In the genomic region with DNA sequence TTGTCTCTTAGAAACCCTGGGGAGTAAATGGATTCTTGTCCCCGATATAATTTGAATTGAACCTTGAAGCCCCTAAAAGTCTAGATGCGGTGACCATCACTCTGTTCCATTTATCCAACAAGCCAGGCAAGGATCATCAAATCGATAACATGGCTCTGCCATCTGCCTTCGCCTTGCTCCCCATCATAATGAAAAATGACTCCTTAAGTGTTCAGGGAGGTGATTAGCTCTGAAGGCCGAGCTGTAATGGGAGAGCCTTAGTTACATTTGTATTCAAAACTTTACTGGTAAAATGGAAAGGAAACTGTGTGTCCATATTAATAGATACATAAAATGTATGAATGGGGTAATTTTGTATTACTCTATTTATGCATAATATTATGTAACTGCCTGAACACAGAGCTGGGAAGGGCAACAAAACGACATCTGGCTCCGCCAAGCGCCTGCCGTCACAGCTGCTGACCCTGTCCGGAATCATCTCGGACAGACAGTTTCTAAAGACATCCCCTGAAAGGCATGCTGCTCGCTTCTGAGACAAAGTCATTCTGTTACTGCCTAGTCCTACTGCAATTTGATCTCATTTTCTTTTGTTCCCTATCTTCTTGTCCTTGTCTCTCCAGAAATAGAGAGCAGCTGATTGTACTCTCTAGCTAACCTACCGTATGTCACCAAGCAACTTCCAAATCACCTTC, we compare ENCODE assay signal across 24 mouse cellular contexts.
DNase-seq lines count a peak whose midpoint lies in the region; ATAC-seq lines count a peak whose summit lies in the region.
"Had no signal": no experiment of that assay in that cellular context is flagged by ENCODE, and none has a peak within 500 bp of the region (broad histone marks: within the 10 kb centered on the region; RNA-seq: fewer than 3 reads in every experiment).

No protein-coding gene starts in this region.

- 65% methylated on average over 13 of the region's 13 CpGs for WGBS in hindbrain, embryonic 10.5 days
- WGBS in hindbrain, embryonic 16.5 days: 46% methylated on average over 13 of the region's 13 CpGs
- WGBS in midbrain, embryonic 12.5 days: 61% methylated on average over 13 of the region's 13 CpGs
- 44% methylated on average over 13 of the region's 13 CpGs for WGBS in midbrain, embryonic 16.5 days

- no peaks in the 10 kb centered on the region for H3K36me3 ChIP-seq in hindbrain, embryonic 10.5 days
- no peaks in the 10 kb centered on the region for H3K36me3 ChIP-seq in hindbrain, embryonic 16.5 days (ENCODE audit: control insufficient read depth, insufficient read depth, low read length)
- H3K36me3 ChIP-seq in midbrain, embryonic 12.5 days: no peaks in the 10 kb centered on the region
- no peaks in the 10 kb centered on the region for H3K36me3 ChIP-seq in midbrain, embryonic 16.5 days (ENCODE audit: control insufficient read depth, insufficient read depth, low read length)
- H3K36me3 ChIP-seq: embryonic facial prominence, embryonic 15.5 days; G1E; heart, embryonic 12.5 days; limb, embryonic 13.5 days; liver, embryonic 12.5 days had no signal

- no peak overlapping the region for H3K4me2 ChIP-seq in hindbrain, embryonic 16.5 days (ENCODE audit: low read length)
- no peak overlapping the region for H3K4me2 ChIP-seq in midbrain, embryonic 12.5 days (replicated peaks)
- no peak overlapping the region for H3K4me2 ChIP-seq in midbrain, embryonic 16.5 days (ENCODE audit: low read length)
- H3K4me2 ChIP-seq: embryonic facial prominence, embryonic 15.5 days; heart, embryonic 12.5 days; limb, embryonic 13.5 days; liver, embryonic 12.5 days had no signal

- H3K27me3 ChIP-seq in hindbrain, embryonic 10.5 days (ENCODE audit: insufficient read depth, poor library complexity, severe bottlenecking): no peaks in the 10 kb centered on the region
- H3K27me3 ChIP-seq in hindbrain, embryonic 16.5 days (replicated peaks; ENCODE audit: control insufficient read depth, insufficient read depth, low read length): no peaks in the 10 kb centered on the region
- no peaks in the 10 kb centered on the region for H3K27me3 ChIP-seq in midbrain, embryonic 12.5 days
- no peaks in the 10 kb centered on the region for H3K27me3 ChIP-seq in midbrain, embryonic 16.5 days (ENCODE audit: control insufficient read depth, insufficient read depth, low read depth, low read length)
- H3K27me3 ChIP-seq: CH12.LX; embryonic facial prominence, embryonic 15.5 days; heart, embryonic 12.5 days; limb, embryonic 13.5 days; liver, embryonic 12.5 days; Patski had no signal

- no peak overlapping the region for H3K9ac ChIP-seq in hindbrain, embryonic 16.5 days (ENCODE audit: low read depth, low read length)
- no peak overlapping the region for H3K9ac ChIP-seq in midbrain, embryonic 12.5 days (replicated peaks)
- H3K9ac ChIP-seq in midbrain, embryonic 16.5 days (ENCODE audit: low read depth, low read length): no peak overlapping the region
- H3K9ac ChIP-seq: embryonic facial prominence, embryonic 15.5 days; heart, embryonic 12.5 days; limb, embryonic 13.5 days; liver, embryonic 12.5 days had no signal

- ATAC-seq in hindbrain, embryonic 16.5 days: no peak
- no peak for ATAC-seq in midbrain, embryonic 12.5 days (ENCODE audit: low FRiP score, low read depth)
- ATAC-seq in midbrain, embryonic 16.5 days: no peak
- ATAC-seq: forebrain, embryonic 14.5 days; intestine, postnatal 0 days; liver, embryonic 12.5 days; Patski had no signal

- DNase-seq in hindbrain, embryonic 10.5 days (ENCODE audit: low spot score): peak; percentile 20
- peak; percentile 34 for DNase-seq in mesoderm, embryonic 11.5 days (ENCODE audit: low read depth, low spot score)
- DNase-seq in adrenal gland, adult 2 months: no peak
- no peak for DNase-seq in adrenal gland, adult 8-10 months
- DNase-seq: B cell, adult 2 months; cerebellum, adult 18-20 months; cerebellum, postnatal 14 days; embryo, embryonic 11 days; gastrocnemius, adult 2 months; heart, postnatal 14 days; kidney, postnatal 36 days; lung, adult 2 months had no signal

- no peak overlapping the region for H3K4me3 ChIP-seq in hindbrain, embryonic 10.5 days
- no peak overlapping the region for H3K4me3 ChIP-seq in hindbrain, embryonic 16.5 days (ENCODE audit: low read length)
- no peak overlapping the region for H3K4me3 ChIP-seq in midbrain, embryonic 12.5 days
- H3K4me3 ChIP-seq in midbrain, embryonic 16.5 days (ENCODE audit: low read depth, low read length): no peak overlapping the region
- H3K4me3 ChIP-seq: embryonic facial prominence, embryonic 15.5 days; gastrocnemius, adult 2 months; heart, embryonic 12.5 days; limb, embryonic 13.5 days; liver, embryonic 12.5 days had no signal

- H3K9me3 ChIP-seq in hindbrain, embryonic 10.5 days: no peaks in the 10 kb centered on the region
- no peaks in the 10 kb centered on the region for H3K9me3 ChIP-seq in hindbrain, embryonic 16.5 days (ENCODE audit: control insufficient read depth, low read length)
- H3K9me3 ChIP-seq in midbrain, embryonic 12.5 days: no peaks in the 10 kb centered on the region
- no peaks in the 10 kb centered on the region for H3K9me3 ChIP-seq in midbrain, embryonic 16.5 days (replicated peaks; ENCODE audit: control insufficient read depth, low read length, poor library complexity, severe bottlenecking)
- H3K9me3 ChIP-seq: embryonic facial prominence, embryonic 15.5 days; heart, embryonic 12.5 days; limb, embryonic 13.5 days; liver, embryonic 12.5 days had no signal

- H3K27ac ChIP-seq in hindbrain, embryonic 10.5 days: peak overlapping the region; percentile 76
- H3K27ac ChIP-seq in hindbrain, embryonic 16.5 days (ENCODE audit: low read depth, low read length): no peak overlapping the region
- H3K27ac ChIP-seq in midbrain, embryonic 12.5 days (replicated peaks): 0 out of 2 replicates have a peak overlapping the region, but pooled peaks have one; percentile 20
- no peak overlapping the region for H3K27ac ChIP-seq in midbrain, embryonic 16.5 days (ENCODE audit: low read length)
- H3K27ac ChIP-seq: embryonic facial prominence, embryonic 15.5 days; gastrocnemius, adult 2 months; limb, embryonic 13.5 days; liver, embryonic 12.5 days had no signal

- H3K4me1 ChIP-seq in hindbrain, embryonic 10.5 days (replicated peaks): peaks cover 25% of the 10 kb centered on the region
- H3K4me1 ChIP-seq in hindbrain, embryonic 16.5 days (ENCODE audit: control insufficient read depth, insufficient read depth, low read depth, low read length): no peaks in the 10 kb centered on the region; the same call in 1 of the 2 replicates
- H3K4me1 ChIP-seq in midbrain, embryonic 12.5 days: peaks cover 14% of the 10 kb centered on the region
- H3K4me1 ChIP-seq in midbrain, embryonic 16.5 days (ENCODE audit: control insufficient read depth, insufficient read depth, low read length): peaks cover 3% of the 10 kb centered on the region
- H3K4me1 ChIP-seq: embryonic facial prominence, embryonic 15.5 days; liver, embryonic 12.5 days had no signal

Comparison
In these comparisons a context has a peak if more than half of its experiments do, and no peak if none do; other contexts are left out.
1. H3K27ac ChIP-seq: peak in hindbrain, embryonic 10.5 days (single experiment) and midbrain, embryonic 12.5 days (single experiment); none in hindbrain, embryonic 16.5 days (single experiment) and midbrain, embryonic 16.5 days (single experiment).
2. DNase-seq: peak in hindbrain, embryonic 10.5 days (single experiment) and mesoderm, embryonic 11.5 days (single experiment); none in adrenal gland, adult 2 months (single experiment) and adrenal gland, adult 8-10 months (single experiment).